Mouse (Mus musculus) liver, adult 2 months (tissue): ENCODE results near the gene Nxph1.

Experiments
- CTCF ChIP-seq: fragments of 200-500 bp; IDR thresholded peaks from 2 replicates; pipeline ENCODE4 v1.5.1; 2011; ENCODE audit warnings: low read depth, low read length, control low read depth
- POLR2A ChIP-seq: fragments of 200-500 bp; IDR thresholded peaks from 2 replicates; pipeline ENCODE4 v1.6.1; 2011; ENCODE audit warnings: low read length, control low read depth; ENCODE audit not compliant: insufficient read depth; ENCODE audit errors: extremely low read depth

DNA sequence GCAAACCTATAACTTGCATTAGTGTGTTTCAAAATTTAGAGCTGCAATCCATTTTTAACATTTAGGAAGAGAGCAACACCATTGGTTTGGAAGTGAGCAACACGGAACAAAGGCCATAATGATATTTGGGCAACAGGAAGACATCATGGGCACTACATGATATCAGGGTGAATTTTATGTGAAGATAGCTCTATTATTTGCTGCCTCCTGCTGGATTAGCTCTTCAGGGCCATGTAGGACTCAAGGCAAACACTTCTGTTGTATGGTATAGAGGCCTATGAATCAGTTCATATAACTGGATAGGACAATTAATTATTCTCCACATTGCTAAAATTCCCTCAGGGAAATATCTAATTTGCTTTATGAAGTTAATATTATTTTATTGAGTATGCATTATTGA lies 91.1 kb downstream of the Nxph1 start:
- TF ChIP-seq POLR2A (no peak), CTCF (no peak)
